Mouse (Mus musculus) embryonic facial prominence, embryonic 14.5 days (tissue): ENCODE measurements around the gene Oscar. TPM values are rescaled to one million over a fixed set of nuclear protein-coding genes. Genes with fewer than 3 reads are reported as not detected.

ENCODE experiments used
- ATAC-seq: fragments of 200-750 bp; cut with Nextera tagmentation; 2 replicates; pipeline ENCODE4 v1.8.0; 2017; ENCODE audit warnings: low read depth, moderate number of reproducible peaks, moderate TSS enrichment
- DNase-seq: peaks from one replicate; pipeline ENCODE4 v3.0.0-alpha.2; 2015; ENCODE audit warnings: low spot score
- H3K27ac ChIP-seq: fragments of 300-500 bp; sonication (generic); replicated peaks from 2 replicates; pipeline ENCODE4 v1.5.1; 2014; ENCODE audit warnings: low read depth, mild to moderate bottlenecking, low read length, moderate library complexity
- H3K27me3 ChIP-seq: fragments of 300-500 bp; sonication (generic); replicated peaks from 2 replicates; pipeline ENCODE4 v1.6.1; 2014; ENCODE audit warnings: low read length; ENCODE audit not compliant: control insufficient read depth, insufficient read depth
- H3K36me3 ChIP-seq: fragments of 300-500 bp; sonication (generic); 2 replicates; pipeline ENCODE4 v1.6.1; 2014; ENCODE audit warnings: low read length, mixed read lengths; ENCODE audit not compliant: control insufficient read depth, insufficient read depth
- H3K4me1 ChIP-seq: fragments of 300-500 bp; sonication (generic); 2 replicates; pipeline ENCODE4 v1.6.1; 2014; ENCODE audit warnings: antibody characterized with exemption, low read length; ENCODE audit not compliant: control insufficient read depth, insufficient read depth
- H3K4me2 ChIP-seq: fragments of 300-500 bp; sonication (generic); 2 replicates; pipeline ENCODE4 v1.6.1; 2014; ENCODE audit warnings: low read depth, mild to moderate bottlenecking, low read length, moderate library complexity, mixed read lengths
- H3K4me3 ChIP-seq: fragments of 300-500 bp; sonication (generic); 2 replicates; pipeline ENCODE4 v1.5.1; 2014; ENCODE audit warnings: low read depth, mild to moderate bottlenecking, low read length
- H3K9ac ChIP-seq: fragments of 300-500 bp; sonication (generic); 2 replicates; pipeline ENCODE4 v1.6.1; 2014; ENCODE audit warnings: low read depth, mild to moderate bottlenecking, low read length, moderate library complexity, mixed read lengths
- H3K9me3 ChIP-seq: fragments of 300-500 bp; sonication (generic); 2 replicates; pipeline ENCODE4 v1.6.1; 2016; ENCODE audit warnings: low read length; ENCODE audit not compliant: control insufficient read depth
- WGBS: fragments of 180-500 bp; shearing (Covaris S2); extraction: QIAGEN DNeasy Blood & Tissue Kit; methylation state at CpG from one replicate; pipeline ENCODE4 v1.1.7; 2014; 5-methylcytosine and 5-hydroxymethylcytosine counted together
- polyA plus RNA-seq: library from polyadenylated mRNA; unstranded; fragments of >200 nt; fragmentation: Nextera tagmentation; extraction: Ambion mirVana; gene quantifications from 2 replicates; pipeline ENCODE4 v1.2.1, GENCODE M21; 2014

The Oscar gene
- polyA plus RNA-seq, 1 experiment from 2014 or later = 0.49 TPM

DNA sequence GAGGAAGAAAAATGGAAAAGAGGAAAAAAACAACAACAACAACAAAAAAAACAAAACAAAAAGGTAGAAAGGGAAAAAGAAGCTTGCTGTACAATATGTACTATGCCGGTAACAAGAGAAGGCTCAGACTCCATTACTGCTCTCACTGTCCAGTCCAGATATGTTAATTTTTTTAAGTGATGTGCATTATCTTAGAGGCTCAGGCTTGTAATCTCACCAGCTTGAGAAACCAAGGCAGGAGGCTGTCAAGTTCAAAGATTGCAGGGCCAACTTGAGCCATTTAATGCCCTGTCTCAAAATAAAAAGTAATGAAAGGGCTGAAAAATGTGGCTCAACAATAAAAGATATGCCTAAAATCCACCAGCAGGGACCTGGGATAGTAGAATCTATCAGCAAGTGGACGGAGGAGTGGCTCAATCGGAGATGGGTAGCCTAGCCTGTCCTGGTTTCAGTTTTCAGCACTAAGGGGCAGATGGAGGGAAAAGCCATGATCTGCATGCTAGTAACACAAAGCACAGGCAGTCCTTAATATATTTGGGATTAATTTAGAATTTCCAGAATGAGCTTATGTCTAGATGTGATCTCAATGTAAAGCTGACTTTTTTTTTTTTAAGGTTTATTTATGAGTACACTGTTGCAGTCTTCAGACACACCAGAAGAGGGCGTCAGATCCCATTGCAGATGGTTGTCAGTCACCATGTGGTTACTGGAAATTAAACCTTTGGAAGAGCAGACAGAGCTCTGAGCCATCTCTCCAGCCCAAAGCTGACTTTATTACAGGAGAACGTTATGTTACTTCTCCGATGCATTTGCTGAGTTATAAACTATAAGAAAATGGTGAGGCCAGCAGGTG lies 658 bp upstream of the Oscar start:
- no peak overlapping the region for H3K9ac ChIP-seq
- 0 out of 2 replicates have a peak overlapping the region, but pooled peaks have one; percentile 61 for H3K4me2 ChIP-seq
- H3K9me3 ChIP-seq = no peaks in the 10 kb centered on the region
- DNase-seq (no peak), ATAC-seq (no peak)
- H3K4me3 ChIP-seq = peak overlapping the region; percentile 80
- H3K27me3 ChIP-seq = no peaks in the 10 kb centered on the region
- H3K4me1 ChIP-seq = no peaks in the 10 kb centered on the region
- H3K27ac ChIP-seq = no peak overlapping the region
- H3K36me3 ChIP-seq = peaks cover 26% of the 10 kb centered on the region
- 39% methylated on average over 6 of the region's 6 CpGs for WGBS

DNA sequence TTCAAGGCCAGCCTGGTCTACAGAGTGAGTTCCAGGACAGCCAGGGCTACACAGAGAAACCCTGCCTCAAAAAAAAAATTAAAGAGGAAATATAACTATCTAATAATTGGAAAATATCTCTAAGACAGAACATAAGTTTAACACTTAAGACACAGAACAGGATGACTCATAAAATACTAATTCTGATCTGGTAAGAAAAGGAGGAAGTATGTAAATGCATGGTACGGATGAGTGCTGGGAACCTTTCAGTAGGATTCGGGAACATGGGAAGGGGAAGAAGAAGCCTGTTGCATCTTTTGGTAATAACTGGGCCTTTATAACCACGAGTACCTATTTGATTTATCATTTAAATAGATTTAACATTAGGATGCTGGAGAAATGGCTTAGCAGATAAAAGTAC lies 1.9 kb downstream of the Oscar start:
- H3K27ac ChIP-seq = no peak overlapping the region
- no peak overlapping the region for H3K4me3 ChIP-seq
- H3K36me3 ChIP-seq = peaks cover 3% of the 10 kb centered on the region; the same call in 1 of the 2 replicates
- H3K9ac ChIP-seq = no peak overlapping the region
- H3K4me2 ChIP-seq = no peak overlapping the region
- DNase-seq (no peak), ATAC-seq (no peak)
- no peaks in the 10 kb centered on the region for H3K4me1 ChIP-seq
- WGBS = 76% methylated on average over 3 of the region's 3 CpGs
- H3K9me3 ChIP-seq = no peaks in the 10 kb centered on the region
- H3K27me3 ChIP-seq = no peaks in the 10 kb centered on the region

DNA sequence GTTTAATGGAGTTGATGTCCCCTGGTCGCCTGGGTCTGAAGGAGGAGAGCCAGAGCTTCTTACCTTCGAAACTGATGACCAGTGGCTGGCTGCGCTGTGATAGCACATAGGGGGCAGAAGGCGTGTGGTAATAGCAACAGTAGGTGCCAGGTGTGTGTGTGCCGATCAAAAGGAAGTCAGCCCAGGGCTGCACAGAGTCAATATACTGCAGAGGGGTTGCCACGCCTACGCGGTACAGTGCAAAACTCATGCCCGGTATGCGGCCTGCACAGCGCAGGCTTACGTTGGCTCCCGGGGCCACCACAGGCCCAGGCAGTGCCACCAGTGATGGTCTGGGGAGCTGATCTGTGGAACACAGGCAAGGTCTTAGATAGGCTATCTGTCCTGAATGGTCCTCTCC lies 5.0 kb downstream of the Oscar start:
- Histone ChIP-seq H3K27ac (no peak overlapping the region), H3K4me3 (no peak overlapping the region), H3K4me1 (no peaks in the 10 kb centered on the region), H3K9me3 (no peaks in the 10 kb centered on the region), H3K4me2 (no peak overlapping the region), H3K27me3 (no peaks in the 10 kb centered on the region), H3K9ac (no peak overlapping the region), H3K36me3 (no peaks in the 10 kb centered on the region)
- no peak for DNase-seq
- ATAC-seq = no peak
- WGBS = 85% methylated on average over 10 of the region's 13 CpGs

DNA sequence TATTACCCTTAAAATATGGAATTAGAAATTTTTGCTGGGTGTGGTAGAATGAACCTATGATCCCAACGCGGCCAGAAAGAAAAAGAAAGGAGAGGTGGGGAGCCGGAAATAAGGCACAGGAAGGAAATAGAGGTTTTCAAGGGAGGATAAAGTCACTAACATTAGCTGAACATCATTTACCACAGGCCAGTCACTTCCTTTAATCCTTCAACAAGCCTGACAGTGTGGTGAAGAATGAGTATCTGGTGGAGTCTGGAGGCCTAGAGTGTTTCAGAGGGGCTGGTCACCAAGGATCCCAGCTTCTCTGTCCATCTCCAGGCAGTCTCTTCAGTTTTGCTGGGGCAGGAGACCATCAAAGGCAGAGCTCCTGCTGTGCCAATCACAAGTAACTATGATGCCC lies 5.5 kb downstream of the Oscar start:
- 81% methylated on average over 3 of the region's 3 CpGs for WGBS
- Histone ChIP-seq H3K9me3 (no peaks in the 10 kb centered on the region), H3K27me3 (no peaks in the 10 kb centered on the region), H3K4me1 (no peaks in the 10 kb centered on the region), H3K9ac (no peak overlapping the region), H3K36me3 (no peaks in the 10 kb centered on the region), H3K4me3 (no peak overlapping the region), H3K27ac (no peak overlapping the region), H3K4me2 (no peak overlapping the region)
- DNase-seq (no peak), ATAC-seq (no peak)

DNA sequence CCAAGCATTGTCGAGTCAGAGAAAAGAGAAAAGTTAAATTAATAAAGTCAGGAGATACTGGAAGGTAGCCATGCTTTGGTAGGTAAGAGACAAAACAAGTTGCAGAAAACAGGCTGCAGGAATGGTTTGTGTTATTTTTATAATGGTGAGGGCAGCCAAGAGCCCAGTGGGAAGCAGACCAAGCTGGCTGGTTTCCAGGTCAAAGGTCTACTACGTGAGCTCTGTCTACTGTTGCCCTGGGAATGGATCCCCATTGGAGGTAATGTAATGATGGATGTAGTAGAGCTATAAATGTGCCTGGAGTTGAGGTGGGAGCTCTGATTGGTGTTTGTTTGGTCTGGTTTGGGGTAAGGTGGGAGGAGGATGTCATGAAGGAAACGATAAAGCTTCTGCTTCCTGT lies 6.9 kb downstream of the Oscar start:
- H3K36me3 ChIP-seq = no peaks in the 10 kb centered on the region
- no peaks in the 10 kb centered on the region for H3K9me3 ChIP-seq
- H3K27ac ChIP-seq = no peak overlapping the region
- no peaks in the 10 kb centered on the region for H3K4me1 ChIP-seq
- H3K4me3 ChIP-seq = no peak overlapping the region
- no peak overlapping the region for H3K4me2 ChIP-seq
- DNase-seq (no peak), ATAC-seq (no peak)
- no peak overlapping the region for H3K9ac ChIP-seq
- 62% methylated on average over 3 of the region's 3 CpGs for WGBS
- H3K27me3 ChIP-seq = no peaks in the 10 kb centered on the region

DNA sequence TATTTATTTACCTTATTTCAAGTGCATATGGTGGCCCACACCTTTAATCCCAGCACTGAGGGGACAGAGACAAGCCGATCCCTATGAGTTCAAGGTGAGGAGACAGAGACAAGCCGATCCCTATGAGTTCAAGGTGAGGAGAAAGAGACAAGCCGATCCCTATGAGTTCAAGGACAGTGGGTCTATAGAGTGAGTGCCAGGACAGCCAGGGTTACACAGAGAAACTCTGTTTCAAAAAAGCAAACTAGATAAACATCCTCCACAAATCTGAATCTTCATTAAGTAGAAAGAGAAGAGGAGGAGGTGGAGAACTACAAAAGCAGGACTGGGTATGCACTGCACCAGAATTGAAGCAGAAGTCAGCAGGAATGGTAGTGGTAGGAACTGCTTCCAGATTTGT lies 7.3 kb downstream of the Oscar start:
- Histone ChIP-seq H3K27me3 (no peaks in the 10 kb centered on the region), H3K36me3 (no peaks in the 10 kb centered on the region), H3K9ac (no peak overlapping the region), H3K27ac (no peak overlapping the region), H3K4me1 (no peaks in the 10 kb centered on the region), H3K4me2 (no peak overlapping the region), H3K9me3 (no peaks in the 10 kb centered on the region), H3K4me3 (no peak overlapping the region)
- WGBS = 91% methylated on average over 3 of the region's 3 CpGs
- ATAC-seq = no peak
- no peak for DNase-seq

DNA sequence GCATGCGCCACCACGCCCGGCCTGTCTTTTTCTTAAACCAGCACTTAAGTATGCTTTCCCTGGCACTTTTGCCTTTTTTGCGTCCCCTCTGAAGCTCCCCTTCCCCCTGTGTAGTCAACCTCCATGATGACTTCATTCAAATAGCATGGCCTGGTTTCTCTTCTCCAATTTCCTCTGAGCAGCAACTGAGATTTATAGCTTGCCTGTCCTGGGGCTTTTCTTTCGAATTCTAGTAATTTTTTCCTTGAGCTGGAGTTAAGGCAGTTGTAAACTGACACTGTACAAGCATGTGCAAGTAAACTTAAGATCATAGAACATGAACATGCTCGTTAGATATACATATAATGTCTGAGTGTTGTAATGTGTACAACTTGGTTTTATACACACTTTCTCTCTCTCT lies 8.6 kb downstream of the Oscar start:
- no peaks in the 10 kb centered on the region for H3K4me1 ChIP-seq
- no peak for DNase-seq
- H3K36me3 ChIP-seq = no peaks in the 10 kb centered on the region
- H3K9me3 ChIP-seq = no peaks in the 10 kb centered on the region
- no peak overlapping the region for H3K27ac ChIP-seq
- H3K4me2 ChIP-seq = no peak overlapping the region
- no peak for ATAC-seq
- no peak overlapping the region for H3K4me3 ChIP-seq
- 72% methylated on average over 6 of the region's 6 CpGs for WGBS
- no peaks in the 10 kb centered on the region for H3K27me3 ChIP-seq
- H3K9ac ChIP-seq = no peak overlapping the region

DNA sequence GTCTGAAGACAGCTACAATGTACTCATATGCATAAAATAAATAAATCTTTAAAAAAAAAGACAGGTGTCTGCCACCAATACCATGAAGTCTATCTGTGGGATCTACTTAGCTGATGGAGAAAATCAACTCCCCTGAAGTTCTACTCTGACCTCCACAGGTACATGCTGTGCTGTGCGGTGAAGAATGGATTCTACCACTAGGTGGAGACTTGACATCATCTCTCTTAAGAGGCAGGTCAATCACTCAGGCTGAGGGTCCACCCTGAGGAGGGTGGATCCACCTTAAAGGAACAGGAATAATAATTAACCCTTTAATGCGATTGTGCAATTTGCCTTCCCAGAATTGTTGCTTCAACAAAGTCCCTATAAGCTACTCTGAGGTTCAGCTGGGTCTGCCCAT lies 9.2 kb downstream of the Oscar start:
- Histone ChIP-seq H3K27ac (no peak overlapping the region), H3K9me3 (no peaks in the 10 kb centered on the region), H3K36me3 (no peaks in the 10 kb centered on the region), H3K4me1 (no peaks in the 10 kb centered on the region), H3K4me3 (no peak overlapping the region), H3K27me3 (no peaks in the 10 kb centered on the region), H3K9ac (no peak overlapping the region), H3K4me2 (no peak overlapping the region)
- peak; percentile 22 for DNase-seq
- 18% methylated on average over 2 of the region's 2 CpGs for WGBS
- 0 out of 2 replicates have a peak, but pooled peaks have one; percentile 78 for ATAC-seq

DNA sequence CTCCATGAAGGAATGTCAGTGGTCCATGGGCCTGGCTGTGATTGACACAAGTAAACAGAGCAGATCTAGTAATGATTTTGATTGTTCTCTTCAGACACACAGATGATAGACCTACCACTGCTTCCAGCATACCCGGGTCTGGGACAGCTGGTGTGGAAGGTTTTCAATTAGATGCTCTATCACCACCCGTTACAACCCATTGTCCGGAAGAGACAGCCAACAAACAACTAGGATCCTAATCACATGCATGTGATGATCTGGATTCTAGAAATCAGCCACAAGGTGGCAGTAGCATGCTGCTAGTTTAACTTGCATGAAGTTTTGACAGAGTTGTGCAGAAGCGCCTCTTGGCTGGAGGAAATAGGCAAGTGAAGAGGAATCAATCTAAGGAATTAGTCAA lies 14.8 kb downstream of the Oscar start:
- no peaks in the 10 kb centered on the region for H3K27me3 ChIP-seq
- no peaks in the 10 kb centered on the region for H3K36me3 ChIP-seq
- no peak overlapping the region for H3K27ac ChIP-seq
- 14% methylated on average over 4 of the region's 4 CpGs for WGBS
- H3K4me1 ChIP-seq = no peaks in the 10 kb centered on the region
- ATAC-seq = 0 out of 2 replicates have a peak, but pooled peaks have one; percentile 50
- H3K4me2 ChIP-seq = no peak overlapping the region
- peak; percentile 86 for DNase-seq
- no peak overlapping the region for H3K4me3 ChIP-seq
- no peaks in the 10 kb centered on the region for H3K9me3 ChIP-seq
- H3K9ac ChIP-seq = no peak overlapping the region
